Mouse (Mus musculus) layer of hippocampus, adult 18-20 months (tissue): ENCODE measurements around the gene Nav3. TPM values are rescaled to one million over a fixed set of nuclear protein-coding genes. Genes with fewer than 3 reads are reported as not detected.

Experiments used
- DNase-seq, 2 experiments: peaks; one replicate each; pipeline ENCODE4 v3.0.0; 2022; ENCODE audit warnings: low spot score in 2 of 2
- long read RNA-seq: library from polyadenylated mRNA; stranded (forward); transcript quantifications from one replicate; pipeline ENCODE4 v2.0.0, GENCODE M21; 2021
- total RNA-seq, 2 experiments: library from RNA; stranded (reverse); gene quantifications; 2 replicates each; pipeline ENCODE4 v1.2.3; 2021

Gene Nav3
- 10 to 100 TPM; 73.6 to 76.1 TPM for total RNA-seq
- long read RNA-seq, partial matches to known transcripts, result 20 of 30 reads
- long read RNA-seq, other reads (novel, unspliced or antisense), result 10 of 30 reads

- DNase-seq, result peak; percentile 67 to 79
Measured at GRCm38 (mm10) chr10:110455838-110456493, at the start of gene Nav3. TSS of gene Nav3 (minus strand) at chr10:110456204.

DNA sequence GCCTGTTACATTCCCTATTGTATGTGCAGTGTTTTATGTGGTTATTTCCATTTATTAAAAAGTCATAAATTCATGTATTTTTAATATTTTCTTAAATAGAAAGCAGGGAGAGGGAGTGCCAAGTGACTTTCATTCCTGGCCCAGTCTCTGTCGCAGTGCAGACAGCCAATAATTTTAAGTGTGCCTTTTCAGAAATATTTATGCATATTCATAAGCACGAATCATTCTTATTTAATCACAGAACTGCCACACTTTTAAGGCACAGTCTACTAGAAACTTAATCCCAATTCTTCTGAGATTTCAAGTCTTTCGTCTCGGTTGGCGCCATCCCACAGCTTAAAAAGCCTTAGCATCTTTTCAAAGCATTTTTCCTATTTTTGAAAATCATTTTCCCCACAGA is 29.3 kb upstream of the Nav3 start:
- DNase-seq, result no peak

DNA sequence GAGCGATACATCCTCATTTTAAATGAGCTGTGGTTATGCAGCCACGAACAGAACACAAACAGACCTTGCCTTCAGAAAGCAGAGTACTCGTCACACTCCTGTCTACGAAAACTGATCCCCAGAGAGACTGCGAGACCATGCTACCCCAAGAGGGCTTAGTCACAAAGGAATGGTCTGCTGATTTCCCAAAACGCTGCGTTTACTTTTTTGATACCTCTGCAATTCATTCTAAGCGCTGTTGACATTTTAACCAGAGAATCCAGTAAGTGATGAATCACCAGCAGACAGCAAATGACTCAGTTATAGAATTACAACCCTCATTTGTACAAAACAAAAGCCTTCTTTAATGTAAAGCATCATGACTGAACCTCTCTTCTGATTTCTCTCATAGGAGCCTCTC is 28.8 kb upstream of the Nav3 start:
- DNase-seq, result peak in 1 of 2 experiments; percentile 11

DNA sequence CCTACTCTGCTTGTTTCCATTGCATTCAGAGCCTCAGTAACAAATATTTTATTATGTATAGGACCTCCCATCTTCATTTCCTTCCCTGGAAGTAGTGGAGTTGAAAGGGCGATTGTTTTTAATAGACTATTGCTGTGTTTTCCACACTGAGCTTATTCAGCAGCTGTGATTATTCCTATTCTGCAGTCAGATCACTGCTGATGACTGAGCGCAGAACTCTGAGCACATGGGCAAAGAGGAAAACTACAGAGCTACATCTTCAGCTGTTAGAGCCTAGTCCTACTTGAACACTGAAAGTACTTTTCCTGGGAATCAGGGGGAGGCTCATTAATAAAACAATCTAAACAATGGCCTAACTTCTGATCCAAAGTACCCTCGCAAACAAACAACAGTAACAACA is 23.2 kb upstream of the Nav3 start:
- DNase-seq, result no peak

DNA sequence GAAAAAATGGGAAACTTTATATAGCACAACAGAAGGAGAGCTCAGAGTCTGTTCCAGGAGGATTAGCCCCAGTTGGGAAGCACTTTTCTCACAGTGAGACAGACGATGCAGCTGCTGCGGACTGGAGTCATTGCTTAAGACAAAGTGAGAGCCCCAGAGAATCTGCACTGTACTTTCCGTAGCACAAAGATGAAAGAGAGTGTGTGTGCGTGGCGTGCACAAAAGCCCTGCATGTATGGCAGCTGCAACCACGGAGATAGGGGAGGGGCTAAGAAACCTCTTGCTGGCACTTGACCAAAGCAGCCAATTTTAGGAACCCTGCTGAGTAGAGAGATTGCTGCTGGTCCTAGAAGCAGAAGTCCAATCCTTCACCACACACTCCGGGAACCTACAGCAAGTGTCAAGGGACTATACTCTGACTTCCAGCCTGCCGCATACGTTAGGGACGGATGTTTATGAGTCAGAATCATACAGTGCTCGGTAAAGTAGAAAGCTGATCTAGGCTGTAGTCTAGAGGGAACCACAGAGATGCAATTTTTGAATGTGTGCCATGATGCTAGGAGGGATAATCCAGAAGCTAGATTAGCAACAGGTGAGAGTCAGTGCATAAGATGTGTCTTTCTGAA is 21.8 kb upstream of the Nav3 start:
- DNase-seq, result peak in 1 of 2 experiments; percentile 16

- DNase-seq, result no peak
Measured at GRCm38 (mm10) chr10:110474107-110474506, 18.1 kb upstream of the Nav3 start.

- DNase-seq, result no peak
Measured at GRCm38 (mm10) chr10:110469445-110469844, 13.4 kb upstream of the Nav3 start.

- peak; percentile 25 to 54 for DNase-seq
Measured at GRCm38 (mm10) chr10:110455063-110455837, 754 bp downstream of the Nav3 start.

DNA sequence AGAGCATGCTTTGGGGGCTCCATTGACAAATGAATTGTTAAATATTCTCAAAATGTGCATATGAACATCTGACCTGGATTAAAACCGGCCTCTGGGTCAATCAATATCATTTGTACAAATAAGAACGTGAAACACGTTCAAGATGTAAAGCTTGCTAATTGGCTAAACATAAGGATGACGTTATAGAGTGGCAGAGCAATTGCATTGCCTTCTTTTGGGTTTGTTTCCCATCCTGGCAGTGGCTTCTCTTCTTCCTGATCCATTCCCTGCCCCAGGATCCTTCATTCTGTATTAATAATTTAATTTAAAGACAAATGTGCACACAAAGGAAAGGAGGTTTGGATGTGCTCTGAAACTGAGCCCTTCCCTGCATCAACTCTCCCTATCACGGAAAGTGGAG is 2.4 kb downstream of the Nav3 start:
- DNase-seq, result no peak

DNA sequence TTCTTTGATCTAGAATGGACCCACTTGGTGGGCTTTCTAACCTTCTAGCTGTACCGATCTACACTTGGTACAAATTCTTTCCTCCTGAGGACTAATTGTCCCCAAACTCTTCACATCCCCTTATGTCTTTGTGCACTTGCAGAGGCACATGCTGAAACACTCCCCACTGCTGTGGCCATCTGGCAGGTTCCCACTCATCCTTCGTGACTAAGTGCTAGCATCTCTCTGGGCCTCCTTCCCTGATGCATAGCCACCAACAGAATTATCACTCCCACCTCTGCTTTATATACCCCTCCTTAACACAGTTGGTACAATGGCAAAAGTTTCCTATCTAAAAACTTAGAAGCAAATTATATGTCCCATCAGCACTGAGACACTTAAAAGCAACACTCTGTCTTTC is 15.6 kb downstream of the Nav3 start:
- DNase-seq, result peak; percentile 69 to 83

GRCm38 (mm10) chr10:110431078-110431477 is 24.9 kb downstream of the Nav3 start:
- DNase-seq, result no peak

GRCm38 (mm10) chr10:110429578-110429977 is 26.4 kb downstream of the Nav3 start:
- DNase-seq, result no peak

DNA sequence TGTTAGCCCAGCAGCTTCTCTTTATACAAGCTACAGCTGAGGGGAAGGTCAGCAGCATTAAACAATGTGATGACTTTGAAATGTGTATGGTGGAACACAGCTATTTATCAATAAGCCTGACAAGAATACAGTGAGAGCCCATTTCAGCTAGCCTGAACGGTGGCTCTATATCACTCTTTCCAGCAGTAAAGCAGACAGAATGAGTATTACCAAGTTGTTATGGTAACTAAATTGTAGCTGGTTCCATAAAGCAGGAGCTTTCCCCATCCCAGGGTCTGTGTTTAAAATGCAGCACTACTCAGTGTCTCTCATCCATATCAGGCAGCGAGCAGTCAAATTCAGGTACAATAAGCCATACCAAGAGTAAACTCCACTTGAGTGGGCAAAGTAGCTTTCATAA is 27.0 kb downstream of the Nav3 start:
- no peak for DNase-seq

DNA sequence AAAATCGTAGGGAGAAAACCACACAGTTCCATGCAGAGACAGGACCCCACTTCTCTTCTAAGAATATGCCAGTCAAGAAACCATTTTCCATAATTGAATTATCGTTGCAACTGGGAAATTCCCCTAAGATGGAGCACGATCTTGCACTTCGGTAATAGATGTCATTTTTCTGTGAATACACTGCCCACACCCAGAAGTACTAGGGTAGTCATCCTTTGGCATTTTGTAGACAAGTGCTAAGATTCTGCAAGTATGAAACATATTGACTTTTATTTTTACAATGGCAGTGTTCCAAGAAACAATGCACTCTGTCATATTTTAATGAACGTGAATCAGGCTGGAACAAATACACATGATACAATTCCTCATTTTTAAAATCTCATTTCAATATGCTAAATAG is 34.5 kb downstream of the Nav3 start:
- no peak for DNase-seq

GRCm38 (mm10) chr10:110417003-110417402 is 39.0 kb downstream of the Nav3 start:
- DNase-seq, result no peak

DNA sequence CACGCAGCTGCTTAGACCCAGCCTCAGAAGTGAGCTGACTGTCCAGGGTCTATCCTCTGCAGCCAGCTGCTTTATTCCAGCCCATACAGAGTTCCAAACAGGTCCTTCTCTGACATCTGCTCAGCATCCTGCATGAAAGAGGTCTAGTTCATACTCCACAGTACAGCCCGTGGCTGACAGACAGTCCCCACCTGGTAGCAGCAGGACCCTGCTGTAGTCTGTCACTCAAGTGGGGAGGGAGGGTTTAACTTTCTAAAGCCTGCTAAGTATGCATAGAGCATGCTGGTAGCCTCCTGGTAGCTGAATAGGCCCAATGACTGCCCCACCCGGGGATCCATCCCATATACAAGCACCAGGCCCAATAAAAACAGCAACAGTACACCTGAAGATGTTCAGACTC is 40.4 kb downstream of the Nav3 start:
- DNase-seq, result no peak

GRCm38 (mm10) chr10:110413281-110413897 is 42.6 kb downstream of the Nav3 start:
- peak in 1 of 2 experiments; percentile 45 for DNase-seq

GRCm38 (mm10) chr10:110402950-110403349 is 53.1 kb downstream of the Nav3 start:
- DNase-seq, result no peak

DNA sequence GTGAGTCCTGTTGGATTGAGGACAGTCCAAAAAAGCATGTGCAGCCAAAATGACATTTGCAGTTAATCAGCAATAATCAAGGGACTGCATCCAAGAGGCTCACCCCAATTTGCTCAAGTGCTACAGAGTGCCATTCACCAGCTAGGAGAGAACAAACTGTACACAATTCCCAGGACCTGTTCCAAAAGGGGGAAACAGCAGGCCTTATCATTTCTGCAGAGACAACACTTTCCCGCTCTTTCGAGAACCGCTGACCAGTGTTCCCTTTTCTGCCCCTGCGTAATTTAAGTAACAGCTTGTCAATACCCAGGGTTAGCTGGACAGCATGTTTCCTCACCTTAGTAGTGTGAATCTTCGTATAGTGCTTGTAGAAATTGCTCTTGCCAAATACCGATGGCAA is 55.4 kb downstream of the Nav3 start:
- DNase-seq, result peak in 1 of 2 experiments; percentile 45

- no peak for DNase-seq
Measured at GRCm38 (mm10) chr10:110398643-110399042, 57.4 kb downstream of the Nav3 start.

- DNase-seq, result no peak
Measured at GRCm38 (mm10) chr10:110386476-110387197, 69.4 kb downstream of the Nav3 start.
